Mouse (Mus musculus): Measurements from ENCODE around the gene Ppm1a. TPM values are rescaled to one million over a fixed set of nuclear protein-coding genes. Genes with fewer than 3 reads are reported as not detected.

The Ppm1a gene
- total RNA-seq, 1 experiment: 121 TPM

- H3K27ac ChIP-seq (ENCODE audit: insufficient read depth, low read depth, low read length, poor library complexity, severe bottlenecking): peak overlapping the region; percentile 98
- H3K4me3 ChIP-seq (ENCODE audit: insufficient read depth in 1 of 2, low read depth in 1 of 2, low read length in 2 of 2, poor library complexity in 1 of 2, severe bottlenecking in 1 of 2): peak overlapping the region; percentile 71 to 91
- peak; percentile 87 for DNase-seq (ENCODE audit: low read depth, low spot score)
- no peaks in the 10 kb centered on the region for H3K36me3 ChIP-seq (ENCODE audit: control insufficient read depth, insufficient read depth, low read length, poor library complexity, severe bottlenecking)
- H3K9ac ChIP-seq (ENCODE audit: insufficient read depth, low read depth, low read length, poor library complexity, severe bottlenecking): peak overlapping the region; percentile 98
- peaks cover 8 to 13% of the 10 kb centered on the region in 2 experiments; a peak in 3 of 4 replicates for H3K4me1 ChIP-seq (ENCODE audit: control insufficient read depth in 2 of 2, insufficient read depth in 2 of 2, low read length in 2 of 2, poor library complexity in 1 of 2)
- H3K9me3 ChIP-seq (ENCODE audit: control insufficient read depth, insufficient read depth, low read depth, low read length): no peaks in the 10 kb centered on the region
- in situ Hi-C loops (cut with MboI; ENCODE audit: low sequenced_read_pairs in 2 of 2, unreplicated experiment in 2 of 2): no loop called here
- TF ChIP-seq ZC3H11A (IDR thresholded peaks at IDR 0.05; ENCODE audit: borderline replicate concordance, low read depth, low read length): no peak
- TF ChIP-seq HCFC1 (IDR thresholded peaks at IDR 0.05; ENCODE audit: borderline replicate concordance, insufficient read depth, low read length): peak; percentile 66
- peak; percentile 56; the same call in 1 of the 2 replicates for TF ChIP-seq CHD2 (IDR thresholded peaks at IDR 0.05; ENCODE audit: low read depth, low read length)
Measured at GRCm38 (mm10) chr12:72760376-72761229, 3.3 kb downstream of the Ppm1a start.

DNA sequence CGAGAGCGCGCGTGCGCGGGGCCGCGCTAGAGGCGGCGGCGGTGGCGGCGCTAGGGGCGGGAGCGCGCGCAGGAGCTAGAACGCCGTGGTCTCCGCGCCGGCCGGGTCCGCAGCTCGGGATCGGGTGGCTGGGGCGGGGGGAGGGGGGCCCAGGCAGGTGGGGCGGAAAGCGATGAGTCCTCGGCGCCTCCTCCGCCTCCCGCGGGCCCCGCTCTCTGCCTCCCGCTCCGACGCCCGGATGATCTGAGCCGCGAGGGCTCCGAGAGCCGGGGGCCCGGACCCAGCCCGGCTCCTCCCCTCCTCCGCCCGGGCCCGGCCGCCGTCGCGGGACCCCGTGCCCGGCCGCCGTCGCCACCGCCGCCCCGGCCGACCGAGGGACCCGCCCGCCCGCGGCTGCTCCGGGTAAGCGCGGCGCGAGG lies 4.0 kb downstream of the Ppm1a start:
- Histone ChIP-seq H3K9ac (ENCODE audit: insufficient read depth, low read depth, low read length, poor library complexity, severe bottlenecking) (peak overlapping the region; percentile 94), H3K36me3 (ENCODE audit: control insufficient read depth, insufficient read depth, low read length, poor library complexity, severe bottlenecking) (no peaks in the 10 kb centered on the region), H3K9me3 (ENCODE audit: control insufficient read depth, insufficient read depth, low read depth, low read length) (no peaks in the 10 kb centered on the region), H3K4me1 (ENCODE audit: control insufficient read depth in 2 of 2, insufficient read depth in 2 of 2, low read length in 2 of 2, poor library complexity in 1 of 2) (peaks cover 8 to 10% of the 10 kb centered on the region in 2 experiments; a peak in 3 of 4 replicates), H3K27ac (ENCODE audit: insufficient read depth, low read depth, low read length, poor library complexity, severe bottlenecking) (peak overlapping the region; percentile 96), H3K4me3 (ENCODE audit: insufficient read depth in 1 of 2, low read depth in 1 of 2, low read length in 2 of 2, poor library complexity in 1 of 2, severe bottlenecking in 1 of 2) (peak overlapping the region; percentile 91 to 94)
- no peak for DNase-seq (ENCODE audit: low read depth, low spot score)
- in situ Hi-C loops (cut with MboI; ENCODE audit: low sequenced_read_pairs in 2 of 2, unreplicated experiment in 2 of 2): no loop called here
- no peak for TF ChIP-seq CHD2 (IDR thresholded peaks at IDR 0.05; ENCODE audit: low read depth, low read length)
- TF ChIP-seq HCFC1 (IDR thresholded peaks at IDR 0.05; ENCODE audit: borderline replicate concordance, insufficient read depth, low read length): no peak
- no peak for TF ChIP-seq MAFK (IDR thresholded peaks at IDR 0.05; ENCODE audit: insufficient read depth, low read depth, low read length)
- no peak for TF ChIP-seq ZNF384 (IDR thresholded peaks at IDR 0.05; ENCODE audit: low read depth, low read length)
- TF ChIP-seq ZC3H11A (IDR thresholded peaks at IDR 0.05; ENCODE audit: borderline replicate concordance, low read depth, low read length): no peak

GRCm38 (mm10) chr12:72761649-72762261 lies 4.5 kb downstream of the Ppm1a start:
- Histone ChIP-seq H3K27ac (ENCODE audit: insufficient read depth, low read depth, low read length, poor library complexity, severe bottlenecking) (peak overlapping the region; percentile 96), H3K4me1 (ENCODE audit: control insufficient read depth in 2 of 2, insufficient read depth in 2 of 2, low read length in 2 of 2, poor library complexity in 1 of 2) (peaks cover 8 to 9% of the 10 kb centered on the region in 2 experiments; a peak in 3 of 4 replicates), H3K4me3 (ENCODE audit: insufficient read depth in 1 of 2, low read depth in 1 of 2, low read length in 2 of 2, poor library complexity in 1 of 2, severe bottlenecking in 1 of 2) (peak overlapping the region; percentile 91 to 94), H3K36me3 (ENCODE audit: control insufficient read depth, insufficient read depth, low read length, poor library complexity, severe bottlenecking) (no peaks in the 10 kb centered on the region), H3K9ac (ENCODE audit: insufficient read depth, low read depth, low read length, poor library complexity, severe bottlenecking) (peak overlapping the region; percentile 94), H3K9me3 (ENCODE audit: control insufficient read depth, insufficient read depth, low read depth, low read length) (no peaks in the 10 kb centered on the region)
- in situ Hi-C loops (cut with MboI; ENCODE audit: low sequenced_read_pairs in 2 of 2, unreplicated experiment in 2 of 2): no loop called here
- no peak for DNase-seq (ENCODE audit: low read depth, low spot score)
- TF ChIP-seq HCFC1 (IDR thresholded peaks at IDR 0.05; ENCODE audit: borderline replicate concordance, insufficient read depth, low read length) (0 out of 2 replicates have a peak, but pooled peaks have one; percentile 25), ZNF384 (IDR thresholded peaks at IDR 0.05; ENCODE audit: low read depth, low read length) (no peak)

- no peaks in the 10 kb centered on the region for H3K9me3 ChIP-seq (ENCODE audit: control insufficient read depth, insufficient read depth, low read depth, low read length)
- in situ Hi-C loops (cut with MboI; ENCODE audit: low sequenced_read_pairs in 2 of 2, unreplicated experiment in 2 of 2): no loop called here
- TF ChIP-seq CHD2 (IDR thresholded peaks at IDR 0.05; ENCODE audit: low read depth, low read length) (no peak), HCFC1 (IDR thresholded peaks at IDR 0.05; ENCODE audit: borderline replicate concordance, insufficient read depth, low read length) (no peak), ZNF384 (IDR thresholded peaks at IDR 0.05; ENCODE audit: low read depth, low read length) (no peak), MAFK (IDR thresholded peaks at IDR 0.05; ENCODE audit: insufficient read depth, low read depth, low read length) (no peak), ZC3H11A (IDR thresholded peaks at IDR 0.05; ENCODE audit: borderline replicate concordance, low read depth, low read length) (no peak)
- no peak overlapping the region; the same call in 1 of the 2 replicates for H3K9ac ChIP-seq (ENCODE audit: insufficient read depth, low read depth, low read length, poor library complexity, severe bottlenecking)
- peak overlapping the region; percentile 91 to 94; a peak in 3 of 4 replicates for H3K4me3 ChIP-seq (ENCODE audit: insufficient read depth in 1 of 2, low read depth in 1 of 2, low read length in 2 of 2, poor library complexity in 1 of 2, severe bottlenecking in 1 of 2)
- no peak overlapping the region for H3K27ac ChIP-seq (ENCODE audit: insufficient read depth, low read depth, low read length, poor library complexity, severe bottlenecking)
- no peaks in the 10 kb centered on the region for H3K36me3 ChIP-seq (ENCODE audit: control insufficient read depth, insufficient read depth, low read length, poor library complexity, severe bottlenecking)
- no peak for DNase-seq (ENCODE audit: low read depth, low spot score)
- H3K4me1 ChIP-seq (ENCODE audit: control insufficient read depth in 2 of 2, insufficient read depth in 2 of 2, low read length in 2 of 2, poor library complexity in 1 of 2): peaks cover 3 to 8% of the 10 kb centered on the region in 2 experiments; a peak in 2 of 4 replicates
Measured at GRCm38 (mm10) chr12:72762502-72762901, 5.2 kb downstream of the Ppm1a start.

All from ES-E14 (cell line).